Mouse (Mus musculus): ENCODE data around the gene Trpc1.
A peak's percentile ranks its signal among the peaks of the same experiment; 100 is the strongest.

The Trpc1 gene

GRCm38 (mm10) chr9:95750037-95750511, at the start of gene Trpc1:
Trpc1 (minus strand) TSS chr9:95750375.
- DNase-seq, result peak; percentile 64 to 77

GRCm38 (mm10) chr9:95796323-95796722, 46.1 kb upstream of the Trpc1 start:
- DNase-seq, result no peak

- DNase-seq, result no peak
Measured at GRCm38 (mm10) chr9:95795844-95796243, 45.7 kb upstream of the Trpc1 start.

- DNase-seq, result peak; percentile 20 to 75
Measured at GRCm38 (mm10) chr9:95795077-95795784, 45.1 kb upstream of the Trpc1 start.

- DNase-seq, result peak; percentile 74 to 80
Measured at GRCm38 (mm10) chr9:95793986-95794744, 44.0 kb upstream of the Trpc1 start.

GRCm38 (mm10) chr9:95784888-95785511, 34.8 kb upstream of the Trpc1 start:
- DNase-seq, result no peak

GRCm38 (mm10) chr9:95783646-95784293, 33.6 kb upstream of the Trpc1 start:
- no peak for DNase-seq

- DNase-seq, result no peak
Measured at GRCm38 (mm10) chr9:95771671-95772070, 21.5 kb upstream of the Trpc1 start.

- no peak for DNase-seq
Measured at GRCm38 (mm10) chr9:95763218-95763617, 13.0 kb upstream of the Trpc1 start.

- no peak for DNase-seq
Measured at GRCm38 (mm10) chr9:95762228-95762627, 12.1 kb upstream of the Trpc1 start.

GRCm38 (mm10) chr9:95761381-95761780, 11.2 kb upstream of the Trpc1 start:
- peak; percentile 56 for DNase-seq

- no peak for DNase-seq
Measured at GRCm38 (mm10) chr9:95750746-95751145, 571 bp upstream of the Trpc1 start.

- DNase-seq, result peak in 1 of 2 experiments; percentile 11
Measured at GRCm38 (mm10) chr9:95749461-95749928, 680 bp downstream of the Trpc1 start.

- DNase-seq, result peak; percentile 36 to 45
Measured at GRCm38 (mm10) chr9:95747298-95747697, 2.9 kb downstream of the Trpc1 start.

- DNase-seq, result peak; percentile 39 to 49
Measured at GRCm38 (mm10) chr9:95744845-95745613, 5.1 kb downstream of the Trpc1 start.

GRCm38 (mm10) chr9:95736238-95736637, 13.9 kb downstream of the Trpc1 start:
- no peak for DNase-seq

- no peak for DNase-seq
Measured at GRCm38 (mm10) chr9:95712574-95712973, 37.6 kb downstream of the Trpc1 start.

- DNase-seq, result no peak
Measured at GRCm38 (mm10) chr9:95708943-95709342, 41.2 kb downstream of the Trpc1 start.

- no peak for DNase-seq
Measured at GRCm38 (mm10) chr9:95705371-95705770, 44.8 kb downstream of the Trpc1 start.

GRCm38 (mm10) chr9:95704078-95704477, 46.1 kb downstream of the Trpc1 start:
- DNase-seq, result no peak

GRCm38 (mm10) chr9:95699273-95699672, 50.9 kb downstream of the Trpc1 start:
- DNase-seq, result no peak

- DNase-seq, result peak; percentile 38 to 73
Measured at GRCm38 (mm10) chr9:95697808-95698207, 52.4 kb downstream of the Trpc1 start.

Data from kidney, adult 8-10 months (tissue).